Mouse (Mus musculus): Measurements from ENCODE around the gene Zc2hc1c.
A peak's percentile ranks its signal among the peaks of the same experiment; 100 is the strongest.

The Zc2hc1c gene

GRCm38 (mm10) chr12:85288486-85289156 is at the start of gene Zc2hc1c:
TSS of gene Zc2hc1c (plus strand) at chr12:85288591.
- DNase-seq (ENCODE audit: inconsistent age in 2 of 2, low spot score in 1 of 2), result peak; percentile 93 to 96

- no peak for DNase-seq (ENCODE audit: inconsistent age in 2 of 2, low spot score in 1 of 2)
Measured at GRCm38 (mm10) chr12:85252083-85252482, 36.3 kb upstream of the Zc2hc1c start.

- no peak for DNase-seq (ENCODE audit: inconsistent age in 2 of 2, low spot score in 1 of 2)
Measured at GRCm38 (mm10) chr12:85256074-85256751, 32.2 kb upstream of the Zc2hc1c start.

- no peak for DNase-seq (ENCODE audit: inconsistent age in 2 of 2, low spot score in 1 of 2)
Measured at GRCm38 (mm10) chr12:85257008-85257639, 31.3 kb upstream of the Zc2hc1c start.

GRCm38 (mm10) chr12:85262489-85262888 is 25.9 kb upstream of the Zc2hc1c start:
- no peak for DNase-seq (ENCODE audit: inconsistent age in 2 of 2, low spot score in 1 of 2)

GRCm38 (mm10) chr12:85263190-85263589 is 25.2 kb upstream of the Zc2hc1c start:
- no peak for DNase-seq (ENCODE audit: inconsistent age in 2 of 2, low spot score in 1 of 2)

GRCm38 (mm10) chr12:85264531-85264930 is 23.9 kb upstream of the Zc2hc1c start:
- DNase-seq (ENCODE audit: inconsistent age in 2 of 2, low spot score in 1 of 2), result no peak

GRCm38 (mm10) chr12:85264940-85265339 is 23.5 kb upstream of the Zc2hc1c start:
- no peak for DNase-seq (ENCODE audit: inconsistent age in 2 of 2, low spot score in 1 of 2)

GRCm38 (mm10) chr12:85266248-85266647 is 22.1 kb upstream of the Zc2hc1c start:
- DNase-seq (ENCODE audit: inconsistent age in 2 of 2, low spot score in 1 of 2), result no peak

- DNase-seq (ENCODE audit: inconsistent age in 2 of 2, low spot score in 1 of 2), result no peak
Measured at GRCm38 (mm10) chr12:85269821-85270220, 18.6 kb upstream of the Zc2hc1c start.

GRCm38 (mm10) chr12:85270319-85270718 is 18.1 kb upstream of the Zc2hc1c start, which contains the start of gene Mlh3:
TSS of gene Mlh3 (minus strand) at chr12:85270599.
- peak; percentile 89 to 95 for DNase-seq (ENCODE audit: inconsistent age in 2 of 2, low spot score in 1 of 2)

- no peak for DNase-seq (ENCODE audit: inconsistent age in 2 of 2, low spot score in 1 of 2)
Measured at GRCm38 (mm10) chr12:85271132-85271842, 17.1 kb upstream of the Zc2hc1c start.

GRCm38 (mm10) chr12:85271843-85272206 is 16.6 kb upstream of the Zc2hc1c start:
- DNase-seq (ENCODE audit: inconsistent age in 2 of 2, low spot score in 1 of 2), result no peak

GRCm38 (mm10) chr12:85273508-85273907 is 14.9 kb upstream of the Zc2hc1c start:
- DNase-seq (ENCODE audit: inconsistent age in 2 of 2, low spot score in 1 of 2), result no peak

GRCm38 (mm10) chr12:85276273-85276672 is 12.1 kb upstream of the Zc2hc1c start:
- no peak for DNase-seq (ENCODE audit: inconsistent age in 2 of 2, low spot score in 1 of 2)

- DNase-seq (ENCODE audit: inconsistent age in 2 of 2, low spot score in 1 of 2), result no peak
Measured at GRCm38 (mm10) chr12:85278919-85279318, 9.5 kb upstream of the Zc2hc1c start.

GRCm38 (mm10) chr12:85279396-85280080 is 8.9 kb upstream of the Zc2hc1c start:
- DNase-seq (ENCODE audit: inconsistent age in 2 of 2, low spot score in 1 of 2), result no peak

- DNase-seq (ENCODE audit: inconsistent age in 2 of 2, low spot score in 1 of 2), result peak; percentile 97 to 100
Measured at GRCm38 (mm10) chr12:85280105-85280844, 8.1 kb upstream of the Zc2hc1c start.

GRCm38 (mm10) chr12:85280845-85281651 is 7.3 kb upstream of the Zc2hc1c start:
- peak in 1 of 2 experiments; percentile 34 for DNase-seq (ENCODE audit: inconsistent age in 2 of 2, low spot score in 1 of 2)
